Mouse (Mus musculus) neural tube, embryonic 14.5 days (tissue): ENCODE data around the gene Serpina16. TPM values are rescaled to one million over a fixed set of nuclear protein-coding genes. Genes with fewer than 3 reads are reported as not detected.
"Not testable (repeated sequence)": the region's sequence is repeated elsewhere in the genome, so short reads cannot be mapped to it uniquely, and the experiment has no call there.

Experiments
- ATAC-seq: fragments of 200-750 bp; cut with Nextera tagmentation; 2 replicates; pipeline ENCODE4 v1.8.0; 2017; ENCODE audit warnings: low read depth, mild to moderate bottlenecking, moderate TSS enrichment, moderate library complexity
- H3K27ac ChIP-seq: fragments of 300-500 bp; sonication (generic); 2 replicates; pipeline ENCODE4 v1.5.1; 2014; ENCODE audit warnings: low read depth, mild to moderate bottlenecking, control low read depth, low read length, moderate library complexity, mixed read lengths
- H3K27me3 ChIP-seq: fragments of 300-500 bp; sonication (generic); 2 replicates; pipeline ENCODE4 v1.6.1; 2014; ENCODE audit warnings: low read length; ENCODE audit not compliant: control insufficient read depth, insufficient read depth
- H3K36me3 ChIP-seq: fragments of 300-500 bp; sonication (generic); 2 replicates; pipeline ENCODE4 v1.6.1; 2014; ENCODE audit warnings: low read length, mixed read lengths; ENCODE audit not compliant: control insufficient read depth, insufficient read depth
- H3K4me1 ChIP-seq: fragments of 300-500 bp; sonication (generic); 2 replicates; pipeline ENCODE4 v1.6.1; 2014; ENCODE audit warnings: low read length; ENCODE audit not compliant: control insufficient read depth, insufficient read depth
- H3K4me2 ChIP-seq: fragments of 300-500 bp; sonication (generic); 2 replicates; pipeline ENCODE4 v1.6.1; 2014; ENCODE audit warnings: mild to moderate bottlenecking, low read depth, low read length, control low read depth
- H3K4me3 ChIP-seq: fragments of 300-500 bp; sonication (generic); 2 replicates; pipeline ENCODE4 v1.5.1; 2014; ENCODE audit warnings: low read depth, low read length, control low read depth, mixed read lengths
- H3K9ac ChIP-seq: fragments of 300-500 bp; sonication (generic); replicated peaks from 2 replicates; pipeline ENCODE4 v1.6.1; 2014; ENCODE audit warnings: low read depth, mild to moderate bottlenecking, control low read depth, low read length, mixed read lengths
- H3K9me3 ChIP-seq: fragments of 300-500 bp; sonication (generic); 2 replicates; pipeline ENCODE4 v1.6.1; 2016; ENCODE audit warnings: low read length; ENCODE audit not compliant: control insufficient read depth
- WGBS: fragments of 180-500 bp; shearing (Covaris S2); extraction: QIAGEN DNeasy Blood & Tissue Kit; methylation state at CpG from one replicate; pipeline ENCODE4 v1.1.7; 2014; 5-methylcytosine and 5-hydroxymethylcytosine counted together
- polyA plus RNA-seq: library from polyadenylated mRNA; unstranded; fragments of >200 nt; fragmentation: Nextera tagmentation; extraction: Ambion mirVana; gene quantifications from 2 replicates; pipeline ENCODE4 v1.2.1, GENCODE M21; 2014

The Serpina16 gene
- polyA plus RNA-seq, 1 experiment from 2014 or later: not detected

GRCm38 (mm10) chr12:103665286-103665685, 10.7 kb downstream of the Serpina16 start:
- no peaks in the 10 kb centered on the region for H3K36me3 ChIP-seq
- H3K4me1 ChIP-seq: no peaks in the 10 kb centered on the region
- 91% methylated on average over 3 of the region's 3 CpGs for WGBS
- no peak overlapping the region for H3K27ac ChIP-seq
- no peaks in the 10 kb centered on the region for H3K9me3 ChIP-seq
- ATAC-seq: no peak
- no peak overlapping the region for H3K4me3 ChIP-seq
- no peaks in the 10 kb centered on the region for H3K27me3 ChIP-seq
- no peak overlapping the region for H3K4me2 ChIP-seq
- H3K9ac ChIP-seq: no peak overlapping the region

- not testable (repeated sequence) for H3K4me1 ChIP-seq, H3K27me3 ChIP-seq, H3K4me2 ChIP-seq, H3K27ac ChIP-seq, H3K9me3 ChIP-seq, H3K36me3 ChIP-seq, H3K9ac ChIP-seq, H3K4me3 ChIP-seq, ATAC-seq
Observed at GRCm38 (mm10) chr12:103662053-103662452, 13.9 kb downstream of the Serpina16 start.

GRCm38 (mm10) chr12:103660076-103660475, 15.9 kb downstream of the Serpina16 start:
- no peak overlapping the region for H3K27ac ChIP-seq
- H3K9ac ChIP-seq: no peak overlapping the region
- H3K4me1 ChIP-seq: no peaks in the 10 kb centered on the region
- H3K36me3 ChIP-seq: no peaks in the 10 kb centered on the region
- WGBS: 89% methylated on average over 5 of the region's 5 CpGs
- no peak overlapping the region for H3K4me2 ChIP-seq
- H3K27me3 ChIP-seq: no peaks in the 10 kb centered on the region
- H3K4me3 ChIP-seq: no peak overlapping the region
- no peak for ATAC-seq
- no peaks in the 10 kb centered on the region for H3K9me3 ChIP-seq

GRCm38 (mm10) chr12:103659171-103659570, 16.8 kb downstream of the Serpina16 start:
- no peak for ATAC-seq
- Histone ChIP-seq H3K27ac (no peak overlapping the region), H3K4me3 (no peak overlapping the region), H3K36me3 (no peaks in the 10 kb centered on the region), H3K4me2 (no peak overlapping the region), H3K4me1 (no peaks in the 10 kb centered on the region), H3K9ac (no peak overlapping the region), H3K9me3 (no peaks in the 10 kb centered on the region), H3K27me3 (no peaks in the 10 kb centered on the region)
- WGBS: 82% methylated on average over 2 of the region's 2 CpGs

GRCm38 (mm10) chr12:103657991-103658390, 17.9 kb downstream of the Serpina16 start:
- Histone ChIP-seq H3K36me3 (no peaks in the 10 kb centered on the region), H3K4me2 (no peak overlapping the region), H3K9ac (no peak overlapping the region), H3K27ac (no peak overlapping the region), H3K4me3 (no peak overlapping the region), H3K9me3 (no peaks in the 10 kb centered on the region), H3K27me3 (no peaks in the 10 kb centered on the region), H3K4me1 (no peaks in the 10 kb centered on the region)
- ATAC-seq: no peak
- 92% methylated on average over 10 of the region's 10 CpGs for WGBS

GRCm38 (mm10) chr12:103656848-103657626, 18.9 kb downstream of the Serpina16 start, which contains the start of gene Serpina6:
TSS of gene Serpina6 (minus strand) at chr12:103657212.
- 83% methylated on average over 9 of the region's 9 CpGs for WGBS
- no peaks in the 10 kb centered on the region for H3K27me3 ChIP-seq
- no peak within 1 kb of the TSS for H3K4me2 ChIP-seq
- no peak within 1 kb of the TSS for H3K4me3 ChIP-seq
- no peak within 1 kb of the TSS for H3K27ac ChIP-seq
- H3K9ac ChIP-seq: no peak within 1 kb of the TSS
- H3K4me1 ChIP-seq: no peaks in the 10 kb centered on the region
- no peaks in the 10 kb centered on the region for H3K9me3 ChIP-seq
- H3K36me3 ChIP-seq: no peaks in the 10 kb centered on the region
- ATAC-seq: no peak

GRCm38 (mm10) chr12:103655123-103656044, 20.6 kb downstream of the Serpina16 start:
- Histone ChIP-seq H3K9me3 (no peaks in the 10 kb centered on the region), H3K27ac (no peak overlapping the region), H3K9ac (no peak overlapping the region), H3K36me3 (no peaks in the 10 kb centered on the region), H3K4me3 (no peak overlapping the region), H3K27me3 (no peaks in the 10 kb centered on the region), H3K4me1 (no peaks in the 10 kb centered on the region), H3K4me2 (no peak overlapping the region)
- no peak for ATAC-seq
- WGBS: 93% methylated on average over 7 of the region's 7 CpGs

GRCm38 (mm10) chr12:103653836-103654235, 22.1 kb downstream of the Serpina16 start:
- ATAC-seq: no peak
- no peak overlapping the region for H3K9ac ChIP-seq
- no peaks in the 10 kb centered on the region for H3K27me3 ChIP-seq
- WGBS: 97% methylated on average over 2 of the region's 2 CpGs
- H3K27ac ChIP-seq: no peak overlapping the region
- no peak overlapping the region for H3K4me3 ChIP-seq
- H3K9me3 ChIP-seq: no peaks in the 10 kb centered on the region
- H3K36me3 ChIP-seq: no peaks in the 10 kb centered on the region
- no peak overlapping the region for H3K4me2 ChIP-seq
- no peaks in the 10 kb centered on the region for H3K4me1 ChIP-seq

- Histone ChIP-seq H3K4me2 (no peak overlapping the region), H3K4me1 (no peaks in the 10 kb centered on the region), H3K4me3 (no peak overlapping the region), H3K36me3 (no peaks in the 10 kb centered on the region), H3K27ac (no peak overlapping the region), H3K9ac (no peak overlapping the region), H3K27me3 (no peaks in the 10 kb centered on the region), H3K9me3 (no peaks in the 10 kb centered on the region)
- WGBS: 84% methylated on average over 2 of the region's 2 CpGs
- no peak for ATAC-seq
Observed at GRCm38 (mm10) chr12:103646314-103646713, 29.6 kb downstream of the Serpina16 start.
